Mouse (Mus musculus) kidney, adult 2 months (tissue): Measurements from ENCODE around the gene Mms19.

Experiments used
- CTCF ChIP-seq: fragments of 200-500 bp; conservative IDR thresholded peaks from 2 replicates; pipeline ENCODE4 v1.5.1; 2011; ENCODE audit warnings: low read depth, mild to moderate bottlenecking, control low read depth, low read length, moderate library complexity, mixed read lengths; ENCODE audit not compliant: insufficient read depth, insufficient read length
- POLR2A ChIP-seq: fragments of 200-500 bp; IDR thresholded peaks from one replicate; pipeline ENCODE4 v1.6.1; 2011; ENCODE audit warnings: low read depth, low read length, control low read depth

DNA sequence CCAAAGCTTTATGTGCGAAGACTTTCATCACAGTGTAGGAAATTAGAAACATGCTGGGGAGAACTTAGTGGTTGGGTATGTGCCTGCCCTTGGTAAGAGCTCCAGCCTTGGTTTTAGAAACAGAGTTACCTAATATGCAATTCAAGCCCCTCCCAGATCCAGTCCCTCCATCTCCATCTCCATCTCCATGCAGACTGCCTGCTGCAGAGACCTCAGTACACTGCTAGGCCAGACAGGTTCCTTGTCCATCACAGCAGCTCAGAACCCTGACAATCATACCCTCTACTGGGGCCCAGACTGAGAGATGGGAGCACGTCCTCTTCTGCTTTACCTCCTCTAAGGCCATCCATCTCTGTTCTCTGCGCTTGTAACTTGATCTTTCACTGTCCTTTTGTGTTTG, 27.6 kb upstream of the Mms19 start:
- TF ChIP-seq CTCF = no peak
- TF ChIP-seq POLR2A = no peak
